8 mouse cellular contexts compared by ENCODE assay signal in the genomic region with DNA sequence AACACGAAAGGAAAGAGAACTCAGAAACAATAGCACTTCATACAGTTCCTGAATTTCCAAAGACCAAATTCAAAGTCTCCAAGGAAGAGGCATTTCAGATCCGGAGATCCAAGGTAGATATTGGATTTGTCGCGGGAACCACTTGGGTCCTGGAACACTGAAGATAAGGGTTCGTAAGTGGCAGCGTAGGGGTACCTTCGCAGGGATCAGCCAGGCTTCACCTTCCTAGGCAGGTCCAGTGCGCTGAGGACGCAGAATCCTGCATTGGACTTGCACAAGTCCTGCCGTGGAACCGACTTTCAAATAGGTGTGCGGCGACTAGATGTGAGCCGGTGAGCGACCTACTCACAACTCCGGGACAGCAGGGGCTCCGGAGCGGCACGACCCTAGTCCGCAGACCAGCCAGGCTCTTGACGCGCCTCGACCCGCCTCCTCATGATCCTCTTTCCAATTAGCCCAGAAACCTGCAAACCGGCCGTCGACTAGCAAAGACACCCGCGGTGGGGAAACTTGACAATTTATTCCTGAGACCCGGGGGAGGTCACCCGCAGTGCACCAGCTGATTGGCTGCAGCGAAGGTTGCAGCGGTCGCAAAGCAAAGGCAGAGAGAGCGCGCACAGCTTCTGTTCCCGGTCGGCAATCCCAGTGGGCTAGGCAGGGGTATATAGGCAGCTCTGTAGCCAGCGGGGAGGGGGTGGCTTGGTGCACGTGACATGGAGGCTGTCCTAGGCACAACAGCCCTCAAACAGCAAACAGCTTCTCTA.
DNase-seq lines count a peak whose midpoint lies in the region; ATAC-seq lines count a peak whose summit lies in the region.

No protein-coding gene starts in this region.

- intact Hi-C loops in gastrocnemius, postnatal 14 days (cut with DNase I; ENCODE audit: low total_unique reads) = no loop called here

- peak overlapping the region; percentile 62 for H3K4me2 ChIP-seq in forebrain, embryonic 12.5 days
- H3K4me2 ChIP-seq in hindbrain, embryonic 13.5 days = peak overlapping the region; percentile 69
- peak overlapping the region; percentile 76 for H3K4me2 ChIP-seq in stomach, embryonic 16.5 days (ENCODE audit: low read depth, low read length)

- peak overlapping the region; percentile 37 for H3K4me3 ChIP-seq in forebrain, embryonic 12.5 days (replicated peaks)
- peak overlapping the region; percentile 46 for H3K4me3 ChIP-seq in hindbrain, embryonic 13.5 days
- H3K4me3 ChIP-seq in stomach, embryonic 16.5 days (replicated peaks; ENCODE audit: low read length) = peak overlapping the region; percentile 43

- ATAC-seq in forebrain, embryonic 12.5 days (ENCODE audit: low FRiP score) = peak; percentile 91
- ATAC-seq in hindbrain, embryonic 13.5 days (ENCODE audit: low FRiP score) = peak; percentile 81; the same call in 1 of the 2 replicates
- ATAC-seq in stomach, embryonic 16.5 days (ENCODE audit: insufficient read depth, low FRiP score) = no peak

- peak overlapping the region; percentile 44; the same call in 1 of the 2 replicates for H3K9ac ChIP-seq in forebrain, embryonic 12.5 days
- peak overlapping the region; percentile 72 for H3K9ac ChIP-seq in hindbrain, embryonic 13.5 days
- peak overlapping the region; percentile 38 for H3K9ac ChIP-seq in stomach, embryonic 16.5 days (ENCODE audit: low read length)

- peaks cover 69% of the 10 kb centered on the region for H3K27me3 ChIP-seq in forebrain, embryonic 12.5 days
- peaks cover 24% of the 10 kb centered on the region for H3K27me3 ChIP-seq in hindbrain, embryonic 13.5 days
- H3K27me3 ChIP-seq in stomach, embryonic 16.5 days (ENCODE audit: control insufficient read depth, insufficient read depth, low read length) = peaks cover 5% of the 10 kb centered on the region; the same call in 1 of the 2 replicates

- WGBS in forebrain, embryonic 12.5 days = under 1% methylated on average over 40 of the region's 40 CpGs
- WGBS in hindbrain, embryonic 13.5 days = 1% methylated on average over 40 of the region's 40 CpGs
- WGBS in stomach, embryonic 16.5 days = 6% methylated on average over 40 of the region's 40 CpGs

- peak; percentile 11 for DNase-seq in gastrocnemius, postnatal 14 days
- no peak for DNase-seq in gastrocnemius, postnatal 25 days
- DNase-seq in layer of hippocampus, adult 9-11 months = peak; percentile 73
- DNase-seq in mesoderm, embryonic 11.5 days (ENCODE audit: low read depth, low spot score) = peak; percentile 59
- DNase-seq in cerebellum, adult 8-10 months = no peak

- peak overlapping the region; percentile 42; the same call in 1 of the 2 replicates for H3K27ac ChIP-seq in forebrain, embryonic 12.5 days
- H3K27ac ChIP-seq in hindbrain, embryonic 13.5 days = peak overlapping the region; percentile 78
- no peak overlapping the region for H3K27ac ChIP-seq in stomach, embryonic 16.5 days (ENCODE audit: low read length)

- no peaks in the 10 kb centered on the region for H3K36me3 ChIP-seq in forebrain, embryonic 12.5 days (replicated peaks)
- no peaks in the 10 kb centered on the region for H3K36me3 ChIP-seq in hindbrain, embryonic 13.5 days
- no peaks in the 10 kb centered on the region for H3K36me3 ChIP-seq in stomach, embryonic 16.5 days (ENCODE audit: control insufficient read depth, insufficient read depth, low read length)

- peaks cover 33% of the 10 kb centered on the region for H3K4me1 ChIP-seq in forebrain, embryonic 12.5 days
- H3K4me1 ChIP-seq in hindbrain, embryonic 13.5 days (replicated peaks) = peaks cover 63% of the 10 kb centered on the region
- H3K4me1 ChIP-seq in stomach, embryonic 16.5 days (ENCODE audit: control insufficient read depth, insufficient read depth, low read length) = peaks cover 9% of the 10 kb centered on the region; the same call in 1 of the 2 replicates

- no peaks in the 10 kb centered on the region for H3K9me3 ChIP-seq in forebrain, embryonic 12.5 days
- no peaks in the 10 kb centered on the region for H3K9me3 ChIP-seq in hindbrain, embryonic 13.5 days
- H3K9me3 ChIP-seq in stomach, embryonic 16.5 days (replicated peaks; ENCODE audit: control insufficient read depth, low read length) = no peaks in the 10 kb centered on the region

Comparison
In these comparisons a context has a peak if more than half of its experiments do, and no peak if none do; other contexts are left out.
1. DNase-seq: peak in gastrocnemius, postnatal 14 days (single experiment), layer of hippocampus, adult 9-11 months (single experiment) and mesoderm, embryonic 11.5 days (single experiment); none in gastrocnemius, postnatal 25 days (single experiment) and cerebellum, adult 8-10 months (single experiment).
2. Peak in every context shown above with its lines, with median percentiles within 50 percentile points of each other: H3K4me2 ChIP-seq, H3K4me3 ChIP-seq and H3K9ac ChIP-seq.